Mouse (Mus musculus): ENCODE results near the gene Proz. TPM values are rescaled to one million over a fixed set of nuclear protein-coding genes. Genes with fewer than 3 reads are reported as not detected.

Proz gene
- 1.0 and 1.3 TPM in 2 replicates for polyA plus RNA-seq (2012; rRNA removed)

- no peak within 1 kb of the TSS for H3K27ac ChIP-seq (ENCODE audit: control insufficient read depth, insufficient read depth, low read length)
- no peaks in the 10 kb centered on the region for H3K4me1 ChIP-seq (replicated peaks; ENCODE audit: control insufficient read depth, insufficient read depth, low read length)
- no peaks in the 10 kb centered on the region for H3K27me3 ChIP-seq (ENCODE audit: control insufficient read depth, insufficient read depth, low read length)
- no peak within 1 kb of the TSS for H3K4me3 ChIP-seq (ENCODE audit: control insufficient read depth, insufficient read depth, low read length)
- TF ChIP-seq POLR2A (IDR thresholded peaks at IDR 0.05; ENCODE audit: control insufficient read depth, extremely low read depth, insufficient read depth, low read length, poor library complexity) (no peak), CTCF (IDR thresholded peaks at IDR 0.05; ENCODE audit: borderline replicate concordance, control insufficient read depth, extremely low read depth, insufficient read depth, low read length, poor library complexity) (no peak)
- no peak for DNase-seq
- WGBS, result 85% methylated on average over 17 of the region's 17 CpGs
- no peaks in the 10 kb centered on the region for H3K36me3 ChIP-seq (ENCODE audit: control insufficient read depth, insufficient read depth, low read length)
Measured at GRCm38 (mm10) chr8:13060441-13061150, at the start of gene Proz. Proz (plus strand) TSS chr8:13060914.

DNA sequence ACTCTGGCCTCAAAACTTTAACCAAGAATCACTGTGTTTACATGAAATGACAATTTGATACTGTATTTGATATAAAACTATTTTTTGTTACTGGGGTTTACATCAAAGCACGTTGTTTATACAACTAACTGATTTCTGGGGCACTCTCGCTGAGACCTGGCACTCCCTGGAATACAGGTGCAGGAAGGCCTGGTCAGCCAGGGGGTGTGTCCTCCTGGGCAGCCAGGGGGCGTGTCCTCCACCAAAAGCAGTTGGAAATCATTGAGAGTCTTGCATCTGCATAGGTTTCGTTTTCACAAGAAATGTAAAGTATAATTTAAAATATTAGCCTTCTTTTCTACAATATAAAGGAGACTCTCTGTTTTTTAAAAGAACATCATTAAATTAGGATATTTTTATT lies 41.2 kb upstream of the Proz start:
- WGBS, result 70% methylated on average over 4 of the region's 4 CpGs
- no peak for DNase-seq

DNA sequence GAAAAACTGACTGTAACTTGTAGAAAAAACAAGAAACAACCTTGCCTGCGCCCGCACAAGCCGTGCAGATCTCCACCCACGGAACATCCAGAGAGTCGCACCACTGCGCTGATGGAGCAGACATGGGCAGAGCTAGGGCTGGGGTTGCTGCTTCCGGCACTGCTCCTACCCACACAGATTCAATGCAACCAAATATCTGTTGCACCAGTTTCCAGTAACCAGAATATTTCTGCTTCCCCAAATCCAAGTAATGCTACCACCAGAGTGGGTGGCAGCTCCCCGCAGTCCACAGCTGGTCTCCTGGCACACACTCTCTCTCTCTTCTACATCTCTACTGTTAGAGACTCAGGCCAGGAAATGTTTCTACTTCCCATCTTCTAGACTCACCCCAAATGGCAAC lies 38.9 kb upstream of the Proz start:
- H3K36me3 ChIP-seq (ENCODE audit: control insufficient read depth, insufficient read depth, low read length), result no peaks in the 10 kb centered on the region
- no peak for DNase-seq
- no peak overlapping the region for H3K27ac ChIP-seq (ENCODE audit: control insufficient read depth, insufficient read depth, low read length)
- WGBS, result 91% methylated on average over 8 of the region's 8 CpGs
- no peaks in the 10 kb centered on the region for H3K27me3 ChIP-seq (ENCODE audit: control insufficient read depth, insufficient read depth, low read length)
- H3K4me1 ChIP-seq (replicated peaks; ENCODE audit: control insufficient read depth, insufficient read depth, low read length), result no peaks in the 10 kb centered on the region
- H3K4me3 ChIP-seq (ENCODE audit: control insufficient read depth, insufficient read depth, low read length), result no peak overlapping the region
- TF ChIP-seq CTCF (IDR thresholded peaks at IDR 0.05; ENCODE audit: borderline replicate concordance, control insufficient read depth, extremely low read depth, insufficient read depth, low read length, poor library complexity), result no peak
- no peak for TF ChIP-seq POLR2A (IDR thresholded peaks at IDR 0.05; ENCODE audit: control insufficient read depth, extremely low read depth, insufficient read depth, low read length, poor library complexity)

More for the DNA sequence above, 41.2 kb upstream of the Proz start:
- Histone ChIP-seq H3K4me1 (replicated peaks; ENCODE audit: control insufficient read depth, insufficient read depth, low read length) (no peaks in the 10 kb centered on the region), H3K36me3 (ENCODE audit: control insufficient read depth, insufficient read depth, low read length) (no peaks in the 10 kb centered on the region), H3K27ac (ENCODE audit: control insufficient read depth, insufficient read depth, low read length) (no peak overlapping the region), H3K4me3 (ENCODE audit: control insufficient read depth, insufficient read depth, low read length) (no peak overlapping the region), H3K27me3 (ENCODE audit: control insufficient read depth, insufficient read depth, low read length) (no peaks in the 10 kb centered on the region)
- TF ChIP-seq POLR2A (IDR thresholded peaks at IDR 0.05; ENCODE audit: control insufficient read depth, extremely low read depth, insufficient read depth, low read length, poor library complexity), result no peak
- no peak for TF ChIP-seq CTCF (IDR thresholded peaks at IDR 0.05; ENCODE audit: borderline replicate concordance, control insufficient read depth, extremely low read depth, insufficient read depth, low read length, poor library complexity)

DNA sequence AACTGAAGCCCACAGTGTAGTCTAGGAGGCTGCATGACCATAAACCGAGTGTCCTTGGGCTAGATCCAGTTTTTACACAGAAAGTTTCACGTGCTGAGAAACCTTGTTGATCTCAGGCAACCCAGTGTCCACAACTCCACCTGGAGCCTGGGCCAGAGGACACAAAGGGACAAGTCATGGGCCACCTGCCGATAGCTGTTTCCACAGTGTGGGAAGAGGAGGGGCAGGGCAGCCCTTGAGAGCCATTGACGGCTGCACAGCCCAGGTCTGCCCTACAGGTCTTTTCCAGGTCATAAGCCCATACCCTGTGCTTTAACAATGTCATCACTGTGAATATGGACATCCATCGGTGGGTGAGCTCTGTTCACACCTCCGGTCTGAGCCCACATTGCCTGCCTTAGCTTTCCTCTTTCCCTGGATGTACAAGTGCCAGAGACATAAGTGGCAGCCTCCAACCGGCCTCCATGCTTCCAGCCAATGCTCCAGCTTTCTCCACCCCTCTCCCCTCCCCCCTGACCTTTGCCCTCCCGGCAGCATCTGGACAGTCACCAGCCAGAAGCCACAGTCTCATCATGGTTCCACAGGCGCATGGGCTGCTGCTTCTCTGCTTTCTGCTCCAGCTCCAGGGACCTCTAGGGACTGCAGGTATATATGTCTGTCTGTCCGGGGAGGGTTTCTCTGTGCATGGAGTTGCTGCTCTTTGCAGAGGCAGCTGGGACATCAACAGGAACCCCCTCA lies 35.1 kb upstream of the Proz start, which contains the start of gene F7:
F7 (plus strand) TSS at position 548 of the 738 bp plus-strand sequence.
- TF ChIP-seq POLR2A (IDR thresholded peaks at IDR 0.05; ENCODE audit: control insufficient read depth, extremely low read depth, insufficient read depth, low read length, poor library complexity) (no peak), CTCF (IDR thresholded peaks at IDR 0.05; ENCODE audit: borderline replicate concordance, control insufficient read depth, extremely low read depth, insufficient read depth, low read length, poor library complexity) (no peak)
- Histone ChIP-seq H3K4me3 (ENCODE audit: control insufficient read depth, insufficient read depth, low read length) (no peak within 1 kb of the TSS), H3K27me3 (ENCODE audit: control insufficient read depth, insufficient read depth, low read length) (no peaks in the 10 kb centered on the region), H3K36me3 (ENCODE audit: control insufficient read depth, insufficient read depth, low read length) (no peaks in the 10 kb centered on the region), H3K4me1 (replicated peaks; ENCODE audit: control insufficient read depth, insufficient read depth, low read length) (no peaks in the 10 kb centered on the region), H3K27ac (ENCODE audit: control insufficient read depth, insufficient read depth, low read length) (no peak within 1 kb of the TSS)
- WGBS, result 84% methylated on average over 10 of the region's 10 CpGs
- DNase-seq, result no peak

GRCm38 (mm10) chr8:13027615-13028014 lies 33.1 kb upstream of the Proz start:
- Histone ChIP-seq H3K27me3 (ENCODE audit: control insufficient read depth, insufficient read depth, low read length) (no peaks in the 10 kb centered on the region), H3K4me1 (replicated peaks; ENCODE audit: control insufficient read depth, insufficient read depth, low read length) (no peaks in the 10 kb centered on the region), H3K4me3 (ENCODE audit: control insufficient read depth, insufficient read depth, low read length) (no peak overlapping the region), H3K27ac (ENCODE audit: control insufficient read depth, insufficient read depth, low read length) (no peak overlapping the region), H3K36me3 (ENCODE audit: control insufficient read depth, insufficient read depth, low read length) (no peaks in the 10 kb centered on the region)
- TF ChIP-seq POLR2A (IDR thresholded peaks at IDR 0.05; ENCODE audit: control insufficient read depth, extremely low read depth, insufficient read depth, low read length, poor library complexity) (no peak), CTCF (IDR thresholded peaks at IDR 0.05; ENCODE audit: borderline replicate concordance, control insufficient read depth, extremely low read depth, insufficient read depth, low read length, poor library complexity) (no peak)
- DNase-seq, result no peak
- WGBS, result 75% methylated on average over 5 of the region's 5 CpGs

- TF ChIP-seq POLR2A (IDR thresholded peaks at IDR 0.05; ENCODE audit: control insufficient read depth, extremely low read depth, insufficient read depth, low read length, poor library complexity), result no peak
- no peak for TF ChIP-seq CTCF (IDR thresholded peaks at IDR 0.05; ENCODE audit: borderline replicate concordance, control insufficient read depth, extremely low read depth, insufficient read depth, low read length, poor library complexity)
- no peaks in the 10 kb centered on the region for H3K4me1 ChIP-seq (replicated peaks; ENCODE audit: control insufficient read depth, insufficient read depth, low read length)
- 35% methylated on average over 5 of the region's 5 CpGs for WGBS
- no peak for DNase-seq
- H3K27ac ChIP-seq (ENCODE audit: control insufficient read depth, insufficient read depth, low read length), result no peak overlapping the region
- H3K4me3 ChIP-seq (ENCODE audit: control insufficient read depth, insufficient read depth, low read length), result no peak overlapping the region
- no peaks in the 10 kb centered on the region for H3K36me3 ChIP-seq (ENCODE audit: control insufficient read depth, insufficient read depth, low read length)
- H3K27me3 ChIP-seq (ENCODE audit: control insufficient read depth, insufficient read depth, low read length), result no peaks in the 10 kb centered on the region
Measured at GRCm38 (mm10) chr8:13028482-13028881, 32.2 kb upstream of the Proz start.
